Mouse (Mus musculus) ES-CJ7 (cell line): ENCODE data around the gene Elf2.

Experiments
- DNase-seq: peaks from one replicate; pipeline ENCODE4 v3.0.0; 2011; ENCODE audit warnings: low read depth, low spot score

Gene Elf2

GRCm38 (mm10) chr3:51281727-51282126 is 58.7 kb downstream of the Elf2 start:
- DNase-seq: no peak

GRCm38 (mm10) chr3:51278433-51278832 is 62.0 kb downstream of the Elf2 start:
- no peak for DNase-seq

- peak; percentile 80 for DNase-seq
Observed at GRCm38 (mm10) chr3:51277201-51278150, 63.0 kb downstream of the Elf2 start.

DNA sequence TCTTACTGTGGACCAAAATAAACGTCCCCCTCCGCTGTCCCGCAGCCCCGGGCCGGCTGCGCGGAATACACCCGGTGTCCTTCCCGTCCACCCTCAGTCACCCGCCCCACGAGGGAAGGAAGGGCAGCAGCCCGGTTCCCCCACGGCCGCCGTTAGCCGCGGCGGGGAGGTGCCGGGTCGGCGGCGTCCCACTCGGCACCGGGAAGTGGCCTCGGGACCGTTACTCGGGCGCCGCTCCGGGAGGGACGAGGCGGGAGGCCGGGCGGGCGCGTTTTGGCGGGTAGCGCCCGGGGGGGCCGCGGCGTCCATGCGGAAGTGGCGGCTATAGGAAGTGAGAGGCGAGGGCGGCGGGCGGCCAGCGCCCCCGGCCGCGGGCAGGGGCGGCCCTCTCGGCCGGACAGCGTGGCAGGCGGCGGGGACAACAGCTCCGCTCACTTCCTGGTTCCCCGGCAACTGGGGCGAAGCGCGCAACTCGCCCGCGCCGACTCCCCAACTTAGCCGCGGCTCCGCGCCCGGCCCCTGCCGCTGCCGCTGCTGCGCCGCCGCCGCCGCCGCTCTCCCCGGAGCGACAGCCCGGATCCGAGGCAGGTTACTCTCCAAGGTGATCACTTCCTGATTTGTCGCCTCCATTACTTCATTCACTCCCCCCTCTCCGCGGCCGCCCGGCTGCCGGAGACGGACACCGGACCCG is 63.9 kb downstream of the Elf2 start:
- no peak for DNase-seq

- DNase-seq: peak; percentile 98
Observed at GRCm38 (mm10) chr3:51275956-51276398, 64.5 kb downstream of the Elf2 start.

GRCm38 (mm10) chr3:51270069-51270817 is 70.2 kb downstream of the Elf2 start:
- DNase-seq: no peak

GRCm38 (mm10) chr3:51268434-51268833 is 72.0 kb downstream of the Elf2 start:
- no peak for DNase-seq

DNA sequence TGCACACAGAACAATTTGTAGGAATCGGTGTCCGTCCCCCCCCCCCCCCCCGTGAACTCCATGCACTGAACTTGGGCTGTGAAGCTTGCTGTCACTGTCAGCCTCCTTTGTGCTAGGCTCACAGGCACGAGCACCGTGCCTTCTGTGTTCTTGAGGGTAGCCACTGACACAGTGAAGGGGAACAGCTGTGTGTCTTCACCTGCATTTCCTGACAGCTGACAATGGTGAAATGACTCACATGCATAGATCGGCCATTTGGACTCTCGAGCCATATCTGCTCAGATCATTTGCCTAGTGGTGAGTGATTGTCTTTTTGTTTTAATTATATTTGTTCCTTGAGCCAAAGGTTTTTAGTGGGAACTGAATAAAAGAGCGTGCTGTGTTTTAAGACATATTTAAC is 77.5 kb downstream of the Elf2 start:
- no peak for DNase-seq

- no peak for DNase-seq
Observed at GRCm38 (mm10) chr3:51258070-51258469, 82.4 kb downstream of the Elf2 start.

- no peak for DNase-seq
Observed at GRCm38 (mm10) chr3:51256450-51256849, 84.0 kb downstream of the Elf2 start.

DNA sequence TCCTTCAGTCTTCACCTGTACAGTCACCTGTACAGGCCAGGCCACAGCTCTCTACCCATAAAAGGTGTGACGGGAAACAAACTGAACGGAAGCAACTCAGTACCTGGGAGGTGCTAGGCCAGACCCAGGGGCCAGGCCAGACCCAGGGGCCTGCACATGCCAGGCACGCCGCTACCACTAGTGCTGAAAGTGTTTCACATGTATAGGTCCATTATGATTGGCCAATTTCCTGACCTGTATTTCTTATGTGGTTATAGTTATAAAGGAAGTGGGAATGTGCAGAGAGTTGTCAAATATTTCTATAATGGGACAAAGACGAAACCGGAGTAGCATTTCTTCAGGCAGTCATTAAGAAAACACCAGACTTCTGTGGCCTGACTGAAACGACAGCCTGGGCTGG is 85.7 kb downstream of the Elf2 start:
- DNase-seq: no peak

- no peak for DNase-seq
Observed at GRCm38 (mm10) chr3:51252689-51253402, 87.6 kb downstream of the Elf2 start.

GRCm38 (mm10) chr3:51252223-51252622 is 88.2 kb downstream of the Elf2 start:
- DNase-seq: no peak

DNA sequence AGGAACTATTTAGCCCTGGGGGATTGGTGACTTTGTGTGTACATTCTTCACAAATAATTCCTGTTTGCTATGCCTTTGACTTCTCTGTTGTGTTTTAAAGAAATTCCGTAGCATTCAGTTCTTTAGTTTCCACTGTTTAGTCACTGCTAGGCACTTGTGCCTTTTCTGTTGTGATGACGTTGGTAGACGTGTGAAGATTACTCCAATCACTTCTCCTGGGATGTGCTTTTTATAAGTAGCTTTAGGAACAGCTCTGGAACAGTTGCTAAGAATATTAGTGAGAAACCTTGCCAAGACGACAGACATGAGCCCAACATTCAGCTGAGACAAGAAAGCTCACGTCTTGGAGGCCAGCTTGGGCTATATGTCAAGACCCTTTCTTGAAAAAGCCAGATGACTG is 89.4 kb downstream of the Elf2 start:
- DNase-seq: no peak

DNA sequence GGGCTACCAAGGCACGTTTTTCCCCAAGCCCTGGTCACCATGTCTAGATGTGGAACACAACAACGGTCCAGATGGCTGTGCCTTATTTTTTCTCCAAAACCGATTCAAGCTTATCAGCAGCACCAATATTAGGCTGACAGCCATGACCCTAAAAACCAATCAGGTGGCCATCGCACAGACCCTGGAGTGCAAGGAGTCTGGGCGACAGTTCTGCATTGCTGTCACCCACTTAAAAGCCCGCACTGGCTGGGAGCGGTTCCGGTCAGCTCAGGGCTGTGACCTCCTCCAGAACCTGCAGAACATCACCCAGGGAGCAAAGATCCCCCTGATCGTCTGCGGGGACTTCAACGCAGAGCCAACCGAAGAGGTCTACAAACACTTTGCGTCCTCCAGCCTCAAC is 90.6 kb downstream of the Elf2 start:
- DNase-seq: no peak

GRCm38 (mm10) chr3:51249460-51249859 is 91.0 kb downstream of the Elf2 start:
- peak; percentile 41 for DNase-seq

GRCm38 (mm10) chr3:51248600-51248999 is 91.9 kb downstream of the Elf2 start:
- no peak for DNase-seq

- DNase-seq: no peak
Observed at GRCm38 (mm10) chr3:51247704-51248103, 92.8 kb downstream of the Elf2 start.

- no peak for DNase-seq
Observed at GRCm38 (mm10) chr3:51239541-51239940, 100.9 kb downstream of the Elf2 start.

- DNase-seq: no peak
Observed at GRCm38 (mm10) chr3:51238515-51238914, 101.9 kb downstream of the Elf2 start.

DNA sequence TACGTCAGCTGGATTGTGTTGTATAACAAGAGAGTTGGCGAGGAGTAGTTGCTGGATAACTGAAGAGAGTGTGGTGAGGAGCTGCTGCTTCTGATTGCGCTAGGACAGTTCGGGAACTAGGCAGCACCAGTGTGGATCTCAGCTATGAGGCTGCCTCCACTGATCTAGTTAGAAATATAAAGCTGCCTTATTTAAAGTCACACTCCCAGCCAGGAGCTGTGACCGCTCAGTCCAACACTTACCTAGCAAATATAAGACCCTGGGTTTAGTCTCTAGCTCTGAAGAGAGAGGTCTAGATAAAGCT is 105.8 kb downstream of the Elf2 start:
- no peak for DNase-seq
